Mouse (Mus musculus): ENCODE data around the gene Tor2a.

DNA sequence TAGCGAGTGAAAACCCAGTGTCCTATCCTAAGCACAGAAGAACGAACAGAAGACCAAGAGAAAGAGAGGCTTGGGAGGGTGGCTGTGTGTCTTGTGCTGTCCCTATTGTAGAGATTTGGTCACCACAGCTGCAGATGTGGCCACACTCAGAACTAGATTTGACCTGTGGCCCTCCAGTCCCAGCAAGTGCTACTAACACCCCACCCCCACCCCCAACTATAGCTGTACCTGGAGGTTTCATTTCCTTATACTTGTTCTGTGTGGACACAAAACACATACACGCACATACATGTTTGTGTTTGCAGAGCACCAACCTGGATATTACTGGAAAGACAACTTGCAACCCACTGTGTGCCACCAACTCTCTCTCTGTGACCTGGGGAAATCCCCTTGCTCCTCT is 37.0 kb upstream of the Tor2a start:
- TF ChIP-seq CTCF (IDR thresholded peaks at IDR 0.05; ENCODE audit: borderline replicate concordance, insufficient read depth, low read depth, low read length) (no peak), POLR2A (IDR thresholded peaks at IDR 0.05; ENCODE audit: borderline replicate concordance, insufficient read depth, low read length) (no peak)

All from cerebellum, adult 2 months (tissue).